Mouse (Mus musculus) frontal cortex, postnatal 10 days (tissue): ENCODE measurements around the gene Cyp27a1.

Source experiments
- DNase-seq, 2 experiments: peaks; one replicate each; pipeline ENCODE4 v3.0.0; 2022; ENCODE audit warnings: low spot score in 2 of 2, mixed read lengths in 1 of 2

Gene Cyp27a1

DNA sequence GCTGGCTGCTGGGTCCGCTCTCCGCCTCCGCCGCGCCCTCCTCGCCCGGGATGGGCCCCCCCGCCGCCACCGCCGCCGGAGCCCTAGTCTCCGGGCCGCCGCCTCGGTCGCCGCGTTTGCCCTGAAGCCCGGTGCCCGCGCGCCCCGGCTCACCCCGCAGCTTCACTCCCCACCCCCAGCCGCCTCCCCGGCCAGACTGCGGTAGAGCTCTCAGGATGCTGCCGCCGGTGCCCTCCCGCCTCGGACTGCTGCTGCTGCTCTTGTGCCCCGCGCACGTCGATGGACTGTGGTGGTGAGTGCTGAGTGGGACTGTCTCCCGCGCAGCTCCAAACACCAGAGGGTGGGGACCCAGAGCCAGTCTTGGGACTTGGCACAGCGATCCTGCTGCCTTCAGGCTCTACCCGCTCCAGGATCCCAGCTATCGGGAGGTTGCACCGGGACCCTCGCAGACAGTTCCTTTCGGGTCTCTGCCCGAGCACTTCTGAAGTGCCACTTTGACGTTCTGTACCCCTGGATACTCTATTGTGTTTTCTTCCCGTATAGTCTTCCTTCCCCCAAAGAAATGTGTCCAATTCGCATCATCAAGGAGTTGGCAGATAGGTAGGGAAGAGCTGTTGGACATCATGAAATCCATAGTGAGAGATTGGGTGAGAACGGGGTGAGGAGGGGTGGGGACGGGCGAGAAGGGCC is 58.7 kb downstream of the Cyp27a1 start:
- DNase-seq: no peak

- DNase-seq: peak in 1 of 2 experiments; percentile 58
These were observed 59.8 kb downstream of the Cyp27a1 start for GRCm38 (mm10) chr1:74773136-74773535.

DNA sequence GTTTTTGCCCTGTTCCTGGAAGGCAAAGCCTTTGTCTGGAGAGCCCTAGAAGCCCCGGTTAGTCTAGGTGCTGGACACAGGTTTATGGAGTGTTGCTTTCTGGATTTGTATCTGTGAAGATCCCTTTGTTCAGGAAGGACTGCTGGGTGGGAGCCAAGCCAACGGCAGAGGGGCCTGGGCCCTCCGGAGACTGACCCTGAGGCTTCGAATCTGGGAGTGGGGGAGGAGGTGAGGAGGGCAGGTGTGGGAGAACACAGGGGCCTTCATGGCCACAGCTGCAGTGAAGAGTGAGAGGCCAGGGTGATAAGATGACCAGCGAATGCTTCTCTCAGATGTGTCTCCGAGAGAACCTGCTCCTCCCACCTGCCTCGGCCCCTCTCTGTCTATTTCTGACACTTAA is 60.7 kb downstream of the Cyp27a1 start:
- DNase-seq: no peak

DNA sequence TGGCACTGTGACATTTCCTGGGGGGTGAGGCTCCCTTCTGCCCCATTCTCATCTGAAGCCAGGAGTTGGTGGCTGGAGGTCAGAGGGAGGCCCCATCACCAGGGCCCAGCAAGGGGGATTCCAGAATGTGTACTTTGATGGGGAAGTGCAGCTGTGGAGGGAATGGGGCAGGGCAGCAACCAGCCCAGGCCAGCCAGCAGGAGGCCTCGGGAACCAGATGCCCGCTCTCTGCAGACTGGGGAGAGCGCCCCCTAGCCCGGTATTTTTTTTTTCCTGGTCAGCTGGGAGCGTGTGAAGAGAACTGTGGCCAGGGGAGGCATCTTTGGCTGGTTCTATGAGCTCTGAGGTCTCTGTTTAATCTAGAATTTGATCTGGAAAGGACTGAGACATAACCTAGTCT is 62.4 kb downstream of the Cyp27a1 start:
- DNase-seq: no peak

DNA sequence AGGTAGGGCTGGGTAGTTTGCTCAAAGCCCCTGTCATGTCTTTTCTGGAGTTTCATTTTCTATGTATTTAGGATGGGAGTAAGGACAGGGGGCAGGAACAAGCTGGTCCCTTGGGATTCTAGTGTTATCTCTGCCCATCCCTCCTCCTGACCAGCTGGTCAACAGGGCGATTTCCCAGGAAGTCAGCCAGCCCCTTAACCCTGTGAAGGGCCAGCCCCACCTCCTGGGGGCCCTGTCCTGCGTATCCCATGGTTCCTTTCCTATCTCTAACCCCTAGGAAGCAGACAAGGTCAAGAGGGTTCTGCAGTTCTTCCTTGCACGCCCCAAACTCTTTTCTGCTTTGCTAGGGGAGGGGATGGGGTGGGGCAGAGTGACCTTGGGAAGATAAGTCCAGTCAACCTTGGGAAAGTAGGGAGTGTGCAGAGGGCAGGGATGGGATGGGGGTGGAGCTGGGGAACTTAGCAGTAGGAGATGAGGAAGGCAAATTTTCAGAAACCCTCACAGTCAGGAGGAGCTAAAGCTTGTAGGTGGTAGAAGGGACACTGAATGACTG is 65.6 kb downstream of the Cyp27a1 start:
- DNase-seq: no peak

GRCm38 (mm10) chr1:74782045-74782444 is 68.7 kb downstream of the Cyp27a1 start:
- DNase-seq: no peak

GRCm38 (mm10) chr1:74783554-74783953 is 70.2 kb downstream of the Cyp27a1 start:
- no peak for DNase-seq

- DNase-seq: peak in 1 of 2 experiments; percentile 49
These were observed 70.8 kb downstream of the Cyp27a1 start for GRCm38 (mm10) chr1:74784041-74784759.
